Mouse (Mus musculus): ENCODE measurements around the gene Ano9. TPM values are rescaled to one million over a fixed set of nuclear protein-coding genes. Genes with fewer than 3 reads are reported as not detected.

Ano9 gene
- not detected for total RNA-seq (2021)
- long read RNA-seq: 0 reads

DNA sequence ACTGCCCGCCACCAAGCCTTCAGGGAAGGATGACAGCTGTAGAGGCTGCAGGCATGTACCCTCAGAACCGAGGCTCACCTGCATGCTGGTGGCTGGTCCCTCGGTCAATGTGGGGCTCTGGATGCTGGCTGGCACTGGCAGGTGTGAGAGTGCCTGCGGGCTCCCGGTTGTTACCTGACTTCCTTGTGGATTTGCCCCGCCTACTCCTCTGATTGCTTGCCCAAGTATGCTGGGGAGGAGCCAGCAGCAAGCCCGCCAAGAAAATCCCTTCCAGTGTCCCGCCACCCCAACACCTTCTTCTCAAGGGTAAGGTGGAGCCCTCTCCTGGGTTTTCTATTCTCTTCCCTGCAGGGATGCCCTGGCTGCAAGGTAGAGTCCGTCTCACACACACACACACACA, at the start of gene Ano9:
Ano9 (minus strand) TSS at position 171 of the 400 bp plus-strand sequence.
- no peak for DNase-seq (ENCODE audit: low spot score in 2 of 2)

DNA sequence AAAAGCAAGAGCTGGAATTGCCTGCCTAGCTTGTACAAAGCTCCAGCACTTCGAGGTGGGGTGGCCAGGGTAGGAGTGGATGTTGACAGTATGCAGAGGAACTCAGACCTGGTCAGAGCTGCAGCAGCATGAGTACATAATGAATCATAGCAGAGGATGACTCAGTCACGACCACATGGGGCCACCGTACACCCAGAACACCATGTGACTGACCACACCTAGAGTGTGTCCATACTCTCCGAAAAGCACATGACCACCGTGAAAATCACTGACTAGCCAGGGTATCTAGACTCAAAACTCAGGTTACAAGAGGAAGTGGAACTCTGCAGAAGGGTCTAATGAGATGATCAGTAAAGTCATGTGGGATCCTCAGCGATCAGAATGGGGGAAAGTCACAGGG, 47.2 kb upstream of the Ano9 start:
- no peak for DNase-seq (ENCODE audit: low spot score in 2 of 2)

DNA sequence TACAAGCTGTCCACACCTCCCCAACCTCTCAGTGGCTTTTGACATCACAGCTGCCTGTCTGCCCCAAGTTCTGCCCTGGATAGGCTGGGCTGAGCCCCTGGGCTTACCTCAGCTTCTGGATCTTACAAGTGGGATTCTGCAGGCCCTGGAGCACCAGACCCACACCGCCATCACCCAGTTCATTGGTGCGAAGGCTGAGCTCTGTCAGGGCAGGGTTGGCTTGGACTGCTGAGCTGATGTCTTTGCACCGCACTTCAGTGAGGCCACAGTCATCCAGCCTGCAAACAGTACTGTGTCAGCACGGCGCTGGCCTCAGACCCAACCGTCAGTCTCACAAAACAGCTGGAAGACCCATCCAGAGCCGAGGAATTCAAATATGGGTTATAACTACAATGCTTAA, 46.8 kb upstream of the Ano9 start:
- DNase-seq (ENCODE audit: low spot score in 2 of 2): no peak

DNA sequence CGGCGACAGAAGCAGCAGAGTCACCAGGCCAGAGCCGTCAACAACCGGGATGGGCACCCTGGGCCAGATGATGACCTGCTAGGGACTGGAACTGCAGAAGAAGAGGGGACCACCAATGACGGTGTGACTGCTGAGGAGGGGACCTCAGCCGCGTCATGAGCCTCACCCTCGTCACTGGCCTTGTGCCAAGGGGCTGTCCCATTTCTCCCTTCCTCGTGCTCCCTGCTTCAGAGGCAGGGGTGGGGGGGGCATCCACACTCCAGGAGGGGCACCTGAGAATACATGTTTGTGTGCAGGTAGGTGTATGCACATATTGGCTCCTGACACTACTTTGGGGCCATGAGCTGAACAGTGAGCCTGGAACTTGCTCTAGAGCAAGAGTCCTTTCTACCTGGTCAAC, 37.8 kb upstream of the Ano9 start:
- no peak for DNase-seq (ENCODE audit: low spot score in 2 of 2)

DNA sequence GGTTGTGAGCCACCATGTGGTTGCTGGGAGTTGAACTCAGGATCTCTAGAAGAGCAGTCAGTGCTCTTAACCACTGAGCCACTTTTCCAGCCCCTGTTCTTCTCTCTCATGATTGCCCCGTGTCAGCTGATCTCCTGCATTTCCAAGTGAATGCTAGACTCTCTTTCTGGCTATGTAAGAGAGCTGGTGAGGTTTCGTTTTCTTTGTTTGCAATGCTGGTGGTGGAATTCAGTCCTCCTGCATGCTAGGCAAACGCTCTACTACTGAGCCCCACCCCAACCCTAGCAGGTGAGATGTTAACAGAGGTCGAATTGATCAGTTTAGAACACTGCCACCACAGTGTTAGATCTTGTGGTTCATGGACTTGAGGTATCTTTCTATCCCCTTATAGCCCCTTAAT, 31.0 kb upstream of the Ano9 start:
- no peak for DNase-seq (ENCODE audit: low spot score in 2 of 2)

DNA sequence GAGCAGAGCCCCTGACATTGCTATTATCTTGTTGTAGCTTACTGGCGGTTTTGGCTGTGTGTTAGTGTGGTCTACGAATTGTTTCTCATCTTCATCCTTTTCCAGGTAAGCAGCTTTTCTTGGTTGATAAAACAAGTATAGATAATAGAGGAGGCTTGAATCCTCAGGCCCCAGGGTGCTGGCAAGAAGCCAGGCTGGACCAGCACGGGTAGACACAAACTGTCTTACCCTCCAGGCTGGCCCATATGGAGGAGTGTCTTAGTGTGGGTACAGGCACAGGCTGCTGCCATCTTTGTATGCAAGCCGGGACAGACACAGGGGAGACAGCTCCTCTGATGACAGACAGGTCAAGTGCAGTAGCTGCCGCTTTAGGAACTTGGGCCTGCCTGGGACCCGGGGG, 29.4 kb upstream of the Ano9 start:
- no peak for DNase-seq (ENCODE audit: low spot score in 2 of 2)

DNA sequence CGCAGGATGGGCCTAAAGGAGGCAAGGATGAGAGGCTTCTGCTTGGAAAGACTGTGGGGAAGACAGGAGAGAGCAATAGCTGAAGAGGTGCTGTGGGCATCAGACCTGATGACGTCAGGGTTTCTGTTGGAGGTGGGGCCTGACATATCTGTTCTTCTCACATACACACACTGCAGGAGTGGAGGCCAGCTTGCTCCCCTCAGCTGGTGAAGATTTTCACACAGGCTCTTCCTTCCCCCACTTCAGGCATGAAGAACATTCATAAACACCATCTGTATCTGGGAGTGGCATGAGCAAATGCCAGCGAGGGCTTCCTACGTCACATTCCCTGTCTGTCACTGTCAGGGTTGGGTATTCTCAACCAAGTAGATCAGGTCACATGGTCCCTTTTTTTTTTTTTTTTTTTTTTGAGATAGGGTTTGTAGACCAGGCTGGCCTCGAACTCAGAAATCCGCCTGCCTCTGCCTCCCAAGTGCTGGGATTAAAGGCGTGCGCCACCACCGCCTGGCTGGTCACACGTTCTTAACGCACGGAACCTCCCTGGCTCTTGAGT, 28.5 kb upstream of the Ano9 start:
- DNase-seq (ENCODE audit: low spot score in 2 of 2): no peak

DNA sequence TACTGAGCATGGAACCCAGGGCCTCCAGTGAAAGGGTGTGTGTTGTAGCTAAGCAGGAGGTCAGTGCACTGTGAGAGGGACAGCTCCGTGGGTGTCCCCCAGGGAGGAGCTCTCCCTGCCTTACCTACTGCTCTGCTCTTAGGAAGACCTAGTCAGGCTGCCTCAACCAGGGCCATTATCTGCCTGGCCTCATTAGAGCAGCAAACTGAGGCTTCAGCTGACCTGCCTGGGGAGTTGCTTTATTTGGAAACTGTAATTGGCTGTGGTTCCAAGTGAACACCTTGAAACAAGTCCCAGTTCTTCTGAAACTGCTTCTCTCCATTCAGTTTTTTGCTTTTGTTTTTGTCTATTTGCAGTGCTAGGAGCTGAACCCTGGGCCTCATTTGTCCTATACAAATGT, 27.8 kb upstream of the Ano9 start:
- no peak for DNase-seq (ENCODE audit: low spot score in 2 of 2)

DNA sequence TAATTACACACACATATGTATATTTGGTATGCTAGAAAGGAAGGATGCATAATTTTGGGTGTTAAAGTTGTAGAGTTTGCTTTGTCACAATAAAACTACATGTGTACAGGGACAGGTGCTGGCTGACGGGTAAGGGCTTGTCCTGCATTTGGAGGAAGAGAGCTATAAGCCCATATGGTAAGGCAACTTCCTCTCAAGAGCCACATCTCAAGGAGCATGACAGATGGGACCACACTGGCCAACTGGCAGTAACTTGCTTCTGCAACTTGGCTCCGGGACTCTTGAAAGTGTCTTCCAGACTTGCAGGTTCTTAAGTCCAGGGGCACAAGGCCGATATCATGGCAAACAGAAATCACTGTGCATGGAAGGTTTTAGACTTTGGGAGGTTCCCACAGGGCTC, 27.0 kb upstream of the Ano9 start:
- DNase-seq (ENCODE audit: low spot score in 2 of 2): no peak

DNA sequence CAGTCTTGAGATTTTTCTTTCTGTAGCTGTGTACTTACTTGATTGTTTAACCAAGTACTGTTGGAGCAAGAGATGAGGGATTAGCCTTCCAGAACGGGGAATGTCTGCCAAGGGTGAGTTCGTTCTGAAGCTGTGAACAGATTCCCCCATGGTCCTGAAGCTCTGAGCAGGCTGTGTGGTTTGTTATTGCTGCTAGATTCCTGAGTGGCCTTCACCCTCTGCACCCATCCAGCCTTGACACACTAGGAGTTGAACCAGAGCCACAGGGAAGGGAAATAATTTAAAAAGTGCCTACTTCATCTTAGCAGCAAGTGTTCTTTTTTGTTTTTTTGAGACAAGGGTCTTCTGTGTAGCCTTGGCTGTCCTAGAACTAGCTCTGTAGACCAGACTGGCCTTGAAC, 26.3 kb upstream of the Ano9 start:
- DNase-seq (ENCODE audit: low spot score in 2 of 2): no peak

DNA sequence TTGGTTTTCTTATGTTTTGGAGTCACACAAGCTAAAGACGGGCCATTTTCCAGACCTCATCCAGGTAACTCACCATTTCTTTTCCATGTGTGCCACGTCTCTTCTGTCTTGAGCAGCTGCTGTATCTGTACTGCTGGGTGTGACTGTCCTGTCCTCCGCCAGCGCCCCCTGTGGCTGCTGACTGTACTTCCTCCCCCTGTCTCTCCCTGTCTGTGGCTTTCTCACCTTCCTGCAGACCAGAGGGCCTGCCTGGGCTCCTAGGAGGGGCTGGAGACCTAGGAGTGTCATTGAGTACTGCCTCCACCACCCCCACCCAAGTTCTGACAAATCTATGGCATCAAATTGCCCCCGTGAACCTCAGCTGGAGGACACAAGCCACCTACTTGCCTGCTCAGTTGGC, 25.5 kb upstream of the Ano9 start:
- DNase-seq (ENCODE audit: low spot score in 2 of 2): peak; percentile 35 to 47

DNA sequence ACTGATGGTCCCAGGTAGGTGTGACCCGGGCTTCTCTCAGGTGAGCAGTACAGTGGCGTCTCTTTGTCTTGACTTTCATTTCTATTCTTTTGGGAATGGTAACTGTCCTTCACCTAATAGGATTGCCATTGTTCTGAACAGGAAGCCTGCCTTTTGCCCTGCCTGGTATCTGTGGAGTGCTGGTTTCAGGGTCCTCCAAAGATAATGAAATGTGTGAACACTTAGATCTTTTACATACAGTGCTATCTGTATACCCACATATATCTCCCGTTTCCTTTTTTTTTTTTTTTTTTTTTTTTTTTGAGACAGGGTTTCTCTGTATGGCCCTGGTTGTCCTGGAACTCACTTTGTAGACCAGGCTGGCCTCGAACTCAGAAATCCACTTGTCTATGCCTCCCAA, 23.7 kb upstream of the Ano9 start:
- no peak for DNase-seq (ENCODE audit: low spot score in 2 of 2)

DNA sequence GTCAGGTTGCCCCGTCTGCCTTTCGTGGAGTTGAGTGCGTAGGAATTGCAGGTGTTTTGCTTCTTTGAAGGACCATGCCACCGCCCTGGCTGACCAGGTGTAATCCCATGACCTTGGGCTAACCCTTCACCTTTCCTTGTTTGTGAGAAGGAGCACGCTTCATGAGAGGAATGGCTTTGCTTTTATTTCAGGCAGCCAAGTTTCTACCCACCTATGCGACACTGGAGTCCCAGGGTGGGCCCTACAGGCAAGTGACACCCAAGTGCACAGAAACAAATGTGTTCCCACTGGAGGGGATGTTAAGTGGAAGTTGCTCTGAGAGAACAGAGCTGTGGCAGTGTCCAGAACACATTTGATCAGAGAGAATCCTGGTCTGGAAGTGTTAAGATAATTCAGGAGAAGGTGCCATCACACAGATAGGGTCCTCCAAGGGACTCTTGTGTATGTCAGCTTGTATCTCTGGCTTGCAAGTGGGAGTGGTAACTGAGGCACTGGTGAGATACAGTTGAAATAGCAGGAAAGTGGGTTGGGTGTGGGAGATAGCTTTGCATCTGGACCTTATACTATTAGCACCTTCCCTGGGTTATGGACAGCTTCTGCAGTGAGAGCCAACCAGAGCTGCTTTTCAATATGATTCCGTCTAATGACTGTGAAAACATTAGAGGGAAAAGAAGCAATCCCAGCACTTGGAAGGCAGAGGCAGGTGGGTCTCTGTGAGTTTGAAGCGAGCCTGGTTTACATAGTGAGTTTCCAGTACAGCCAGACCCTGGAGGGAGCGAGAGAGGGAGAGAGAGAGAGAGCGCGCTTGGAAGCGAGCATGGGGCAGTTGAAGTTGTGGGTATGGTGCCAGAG, 14.5 kb upstream of the Ano9 start:
- DNase-seq (ENCODE audit: low spot score in 2 of 2): no peak

DNA sequence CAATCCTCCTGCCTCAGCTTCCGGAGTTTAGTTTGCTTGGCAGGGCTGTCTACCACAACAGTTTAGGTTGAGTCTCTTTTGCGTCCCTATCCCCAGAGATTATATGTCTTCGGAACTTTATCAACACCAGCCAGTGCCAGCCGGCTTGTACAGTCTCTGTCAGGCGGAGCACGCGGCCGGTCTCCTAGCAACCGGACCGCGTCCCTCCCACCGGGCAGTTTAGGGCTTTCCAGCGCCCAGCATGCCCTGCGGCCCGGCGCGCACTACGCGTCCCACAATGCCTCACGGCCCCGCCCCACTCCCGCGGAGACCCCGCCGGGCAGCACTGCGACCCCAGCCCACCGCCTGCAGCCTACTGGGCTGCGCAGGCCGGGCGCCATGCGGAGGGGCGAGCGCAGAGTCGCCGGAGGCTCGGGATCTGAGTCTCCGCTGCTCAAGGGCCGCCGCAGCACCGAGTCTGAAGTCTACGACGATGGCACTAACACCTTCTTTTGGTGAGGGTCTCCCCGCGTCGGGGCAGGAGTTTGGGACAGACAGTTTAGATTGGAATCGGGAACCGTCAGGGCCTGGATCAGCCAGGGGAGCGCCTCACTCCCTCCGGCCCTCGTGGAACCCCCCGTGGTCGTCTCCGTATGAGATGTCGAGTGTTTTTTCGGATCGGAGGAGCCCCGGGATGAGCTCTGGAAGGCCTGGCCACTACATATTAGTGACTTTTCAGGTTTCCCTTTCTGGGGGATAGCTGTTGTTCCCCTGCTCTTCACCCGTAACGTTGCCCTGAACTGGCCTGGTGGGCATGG, 13.6 kb upstream of the Ano9 start:
- peak; percentile 85 to 92 for DNase-seq (ENCODE audit: low spot score in 2 of 2)

DNA sequence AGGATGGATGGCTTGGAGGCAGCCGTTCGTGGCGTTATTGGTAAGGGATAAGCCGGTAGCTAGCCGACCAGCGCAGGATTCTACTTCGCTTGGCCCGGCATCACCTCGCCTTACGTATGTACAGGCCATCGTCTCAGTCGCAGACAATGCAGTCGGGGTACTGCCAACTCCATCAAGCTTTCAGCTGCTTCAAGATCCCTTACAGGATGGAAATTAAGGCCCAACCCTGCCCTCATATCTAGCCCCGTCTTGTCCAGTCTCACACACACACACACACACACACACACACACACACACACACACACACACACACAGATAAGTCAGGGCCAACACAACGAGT, 5.9 kb upstream of the Ano9 start:
- no peak for DNase-seq (ENCODE audit: low spot score in 2 of 2)

DNA sequence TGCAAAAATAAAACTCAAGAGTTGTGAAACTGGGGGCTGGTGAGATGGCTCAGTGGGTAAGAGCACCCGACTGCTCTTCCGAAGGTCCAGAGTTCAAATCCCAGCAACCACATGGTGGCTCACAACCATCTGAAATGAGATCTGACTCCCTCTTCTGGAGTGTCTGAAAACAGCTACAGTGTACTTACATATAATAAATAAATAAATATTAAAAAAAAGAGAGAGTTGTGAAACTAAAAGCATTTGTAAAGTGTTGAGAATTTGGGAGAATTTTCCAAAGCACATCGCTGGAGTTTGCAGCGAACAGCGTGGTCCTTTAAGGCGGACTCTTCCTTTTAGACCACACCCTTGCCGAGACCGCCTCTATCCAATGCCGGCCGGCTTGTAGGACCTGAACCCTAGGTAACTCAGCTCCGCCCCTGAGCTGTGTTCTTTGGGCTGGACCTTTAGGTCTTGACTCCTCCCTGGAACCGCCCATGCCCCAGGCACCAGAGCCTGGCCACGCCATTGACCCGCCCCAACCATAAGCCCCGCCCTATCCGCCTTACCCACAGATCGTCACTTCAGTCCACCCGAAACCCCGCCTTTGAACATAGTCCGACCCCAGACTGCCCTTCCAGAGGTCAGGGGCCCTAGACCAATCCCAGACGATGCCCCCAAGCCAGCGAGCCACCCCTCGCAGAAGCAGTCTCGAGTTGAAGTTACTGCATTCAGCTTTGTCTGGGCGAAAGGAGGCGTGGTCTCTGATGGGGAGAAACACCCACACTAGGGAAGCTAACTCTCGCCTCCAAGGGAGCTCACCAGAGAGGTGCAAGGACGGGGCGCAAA, 5.3 kb upstream of the Ano9 start:
- DNase-seq (ENCODE audit: low spot score in 2 of 2): peak; percentile 77 to 85

DNA sequence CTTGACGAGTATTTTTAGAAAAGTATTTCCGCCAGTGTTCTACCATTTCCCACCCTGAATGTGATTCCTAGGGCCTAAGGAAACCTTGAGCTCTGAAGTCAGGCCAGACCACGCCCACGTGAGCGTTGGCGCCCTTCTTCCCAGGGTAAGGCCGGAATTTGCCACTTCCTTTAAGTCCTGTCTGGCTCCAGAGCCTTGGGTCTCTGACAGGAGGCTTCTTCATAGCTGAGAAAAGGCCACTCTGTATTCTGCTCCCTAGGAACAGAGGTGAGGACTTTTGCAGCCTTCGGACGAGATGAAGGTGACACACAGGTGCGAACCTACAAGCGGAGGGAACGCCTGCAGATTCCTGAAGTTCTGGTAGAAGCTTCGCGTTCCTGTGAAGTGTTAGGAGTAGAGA, 4.6 kb upstream of the Ano9 start, which contains the start of gene Ptdss2:
Ptdss2 (plus strand) TSS at position 138 of the 400 bp plus-strand sequence.
- DNase-seq (ENCODE audit: low spot score in 2 of 2): no peak

DNA sequence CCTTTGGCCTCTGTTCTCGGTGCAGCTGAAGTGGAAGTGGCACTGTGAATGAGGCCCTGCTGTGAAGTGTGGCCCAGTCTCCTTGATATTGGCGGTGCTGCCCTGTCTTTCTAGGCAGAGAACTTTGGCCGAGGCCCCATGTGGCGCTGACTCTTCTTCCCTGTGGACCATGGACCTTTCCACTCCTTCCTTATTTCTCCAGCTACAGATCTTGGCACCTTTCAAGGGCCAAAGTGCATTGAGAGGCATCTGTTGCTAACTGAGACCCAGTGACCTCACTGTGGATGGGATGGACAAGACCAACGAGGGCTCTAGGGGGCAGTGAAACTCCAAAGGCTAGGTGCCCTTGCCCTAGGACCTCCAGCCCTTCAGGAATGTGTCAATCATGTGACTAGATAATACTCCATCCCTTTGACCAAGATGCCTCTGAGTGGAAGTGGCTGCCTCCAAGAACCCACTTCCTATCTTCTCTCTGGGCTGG, 3.5 kb upstream of the Ano9 start:
- no peak for DNase-seq (ENCODE audit: low spot score in 2 of 2)

DNA sequence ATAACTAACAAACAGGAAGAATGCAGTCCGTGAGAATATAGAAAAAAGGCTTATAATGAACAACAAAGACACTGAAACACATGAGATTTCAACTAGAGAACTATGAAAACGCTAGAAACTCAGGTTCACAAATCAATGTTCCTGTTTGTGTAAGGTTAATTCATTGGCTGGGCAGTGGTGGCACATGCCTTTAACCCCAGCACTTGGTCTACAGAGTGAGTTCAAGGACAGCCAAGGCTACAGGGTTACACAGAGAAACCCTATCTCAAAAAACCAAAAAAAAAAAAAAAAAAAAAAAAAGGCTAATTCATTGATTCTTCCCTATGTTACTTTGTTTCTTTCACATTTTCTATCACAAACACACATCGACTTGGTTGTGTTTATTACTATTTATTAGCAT, 3.0 kb upstream of the Ano9 start:
- no peak for DNase-seq (ENCODE audit: low spot score in 2 of 2)

DNA sequence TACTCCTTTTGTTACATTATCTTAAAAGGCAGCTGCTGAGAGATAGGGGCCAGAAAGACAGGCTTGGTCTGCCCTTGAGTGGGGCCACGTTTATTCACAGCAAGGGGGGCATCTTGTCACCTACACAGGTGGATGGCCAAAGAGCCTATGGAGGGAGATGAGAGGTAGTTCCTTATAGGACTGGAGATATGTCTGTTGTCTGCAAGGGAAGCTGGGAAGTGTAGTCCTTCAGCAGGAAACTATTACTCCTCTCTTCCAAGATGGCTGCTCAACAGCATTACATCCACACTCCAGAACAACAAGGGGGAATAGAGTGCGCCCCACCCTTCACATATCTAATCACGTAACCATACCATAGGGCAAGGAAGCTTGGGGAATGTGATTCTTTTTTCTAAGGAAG, 1.9 kb upstream of the Ano9 start:
- no peak for DNase-seq (ENCODE audit: low spot score in 2 of 2)

DNA sequence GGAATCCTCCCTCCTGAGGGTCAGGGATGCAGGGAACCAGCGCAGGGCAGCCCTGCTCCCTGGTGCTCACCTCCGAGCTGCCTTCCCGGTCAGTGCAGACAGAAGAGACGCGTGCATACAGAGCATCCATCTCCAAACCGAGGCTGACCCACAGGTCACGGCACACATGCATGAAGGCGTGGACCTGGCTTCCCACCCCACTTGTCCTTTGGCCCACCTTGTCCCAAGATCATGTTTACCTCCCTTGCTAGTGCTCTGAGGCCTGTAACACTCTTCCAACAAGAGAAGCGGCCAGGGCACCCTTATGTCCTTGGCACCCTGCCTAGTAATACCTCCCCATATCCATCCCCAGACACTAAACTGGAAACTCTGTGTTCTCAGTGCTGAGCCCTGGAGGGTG, 1.7 kb downstream of the Ano9 start:
- DNase-seq (ENCODE audit: low spot score in 2 of 2): no peak
